Mouse (Mus musculus) midbrain, postnatal 0 days (tissue): ENCODE data around the gene Dscaml1. TPM values are rescaled to one million over a fixed set of nuclear protein-coding genes. Genes with fewer than 3 reads are reported as not detected.
A peak's percentile ranks its signal among the peaks of the same experiment; 100 is the strongest.
"Not testable (repeated sequence)": the region's sequence is repeated elsewhere in the genome, so short reads cannot be mapped to it uniquely, and the experiment has no call there.

Experiments used
- ATAC-seq: fragments of 200-750 bp; cut with Nextera tagmentation; 2 replicates; pipeline ENCODE4 v1.8.0; 2017; ENCODE audit warnings: moderate number of reproducible peaks, mild to moderate bottlenecking, moderate TSS enrichment, moderate library complexity; ENCODE audit not compliant: low FRiP score
- DNase-seq: peaks from one replicate; pipeline ENCODE4 v3.0.0-alpha.2; 2015; ENCODE audit warnings: low spot score
- H3K27ac ChIP-seq: fragments of 300-500 bp; sonication (generic); 2 replicates; pipeline ENCODE4 v1.5.1; 2014; ENCODE audit warnings: low read depth, mild to moderate bottlenecking, low read length, mixed read lengths
- H3K27me3 ChIP-seq: fragments of 300-500 bp; sonication (generic); 2 replicates; pipeline ENCODE4 v1.6.1; 2014; ENCODE audit warnings: low read length, control low read depth, mixed read lengths; ENCODE audit not compliant: insufficient read depth
- H3K36me3 ChIP-seq: fragments of 300-500 bp; sonication (generic); 2 replicates; pipeline ENCODE4 v1.6.1; 2014; ENCODE audit warnings: low read length, control low read depth, mixed read lengths; ENCODE audit not compliant: insufficient read depth
- H3K4me1 ChIP-seq: fragments of 300-500 bp; sonication (generic); 2 replicates; pipeline ENCODE4 v1.6.1; 2014; ENCODE audit warnings: mild to moderate bottlenecking, control low read depth, antibody characterized with exemption, low read length, mixed read lengths; ENCODE audit not compliant: insufficient read depth
- H3K4me2 ChIP-seq: fragments of 300-500 bp; sonication (generic); 2 replicates; pipeline ENCODE4 v1.6.1; 2014; ENCODE audit warnings: low read depth, mild to moderate bottlenecking, low read length, mixed read lengths; ENCODE audit not compliant: poor library complexity, severe bottlenecking
- H3K4me3 ChIP-seq: fragments of 300-500 bp; sonication (generic); 2 replicates; pipeline ENCODE4 v1.5.1; 2014; ENCODE audit warnings: low read depth, mild to moderate bottlenecking, low read length, moderate library complexity
- H3K9ac ChIP-seq: fragments of 300-500 bp; sonication (generic); replicated peaks from 2 replicates; pipeline ENCODE4 v1.6.1; 2014; ENCODE audit warnings: mild to moderate bottlenecking, low read length, moderate library complexity, mixed read lengths; ENCODE audit not compliant: poor library complexity, severe bottlenecking
- H3K9me3 ChIP-seq: fragments of 300-500 bp; sonication (generic); 2 replicates; pipeline ENCODE4 v1.6.1; 2016; ENCODE audit warnings: low read length, control low read depth
- CTCF ChIP-seq: IDR thresholded peaks from 2 replicates; pipeline ENCODE4 v1.5.1; 2016; ENCODE audit warnings: antibody characterized with exemption, mild to moderate bottlenecking
- WGBS: fragments of 180-500 bp; shearing (Covaris S2); extraction: QIAGEN DNeasy Blood & Tissue Kit; methylation state at CpG from one replicate; pipeline ENCODE4 v1.1.7; 2014; 5-methylcytosine and 5-hydroxymethylcytosine counted together
- polyA plus RNA-seq: library from polyadenylated mRNA; unstranded; fragments of >200 nt; fragmentation: Nextera tagmentation; extraction: Ambion mirVana; gene quantifications from 2 replicates; pipeline ENCODE4 v1.2.1, GENCODE M21; 2015
- total RNA-seq: library from RNA; depleted of rRNA; stranded (reverse); fragments of >200 nt; gene quantifications from 2 replicates; pipeline ENCODE4 v1.2.3, GENCODE M21; 2014

Dscaml1 gene
- total and polyA plus RNA-seq, 2 experiments from 2014 or later, result 14.6 to 42.1 TPM

DNA sequence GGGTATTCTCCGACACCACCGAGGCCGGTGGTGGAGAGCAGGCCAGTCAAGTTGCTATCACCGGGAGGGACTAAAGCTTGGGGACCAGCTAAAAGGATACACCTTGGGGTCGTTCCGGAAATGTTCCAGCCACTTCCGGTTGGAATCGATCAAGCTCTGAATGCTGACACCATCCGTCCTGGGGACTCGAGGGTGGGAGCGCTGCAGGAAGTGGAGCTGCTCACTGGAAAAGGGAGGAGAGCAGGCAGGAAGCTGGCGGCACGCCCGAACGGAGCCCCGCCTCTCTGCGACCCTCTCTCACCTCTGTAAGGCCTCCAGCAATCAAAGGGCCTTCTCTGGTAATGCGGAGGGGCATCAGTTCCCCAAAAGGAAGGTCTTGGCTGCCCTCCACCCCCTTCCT, 342.0 kb downstream of the Dscaml1 start:
- Histone ChIP-seq H3K9ac (no peak overlapping the region), H3K27ac (no peak overlapping the region), H3K4me1 (no peaks in the 10 kb centered on the region), H3K9me3 (no peaks in the 10 kb centered on the region), H3K4me2 (no peak overlapping the region), H3K36me3 (peaks cover 31% of the 10 kb centered on the region), H3K27me3 (no peaks in the 10 kb centered on the region), H3K4me3 (no peak overlapping the region)
- 86% methylated on average over 18 of the region's 18 CpGs for WGBS
- no peak for DNase-seq
- ATAC-seq, result no peak
- no peak for TF ChIP-seq CTCF

DNA sequence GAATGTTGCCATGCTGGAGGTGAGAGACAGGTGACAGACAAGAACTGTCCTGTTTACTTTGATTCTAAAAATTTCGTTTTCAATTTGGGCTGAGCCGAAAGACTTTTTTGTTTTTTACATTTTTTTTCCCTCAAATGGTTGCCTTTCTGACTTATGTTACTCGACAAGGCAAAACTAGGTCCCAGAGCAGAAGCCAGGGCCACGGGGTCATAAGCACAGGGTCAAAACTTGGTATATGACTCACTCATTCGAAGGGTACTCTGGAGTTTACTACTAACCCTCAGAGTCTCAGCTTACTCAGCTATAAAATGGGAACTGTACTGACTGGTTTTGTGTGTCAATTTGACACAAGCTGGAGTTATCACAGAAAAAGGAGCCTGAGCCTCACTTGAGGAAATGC, 343.2 kb downstream of the Dscaml1 start:
- Histone ChIP-seq H3K27me3 (no peaks in the 10 kb centered on the region), H3K4me1 (no peaks in the 10 kb centered on the region), H3K4me3 (no peak overlapping the region), H3K36me3 (peaks cover 43% of the 10 kb centered on the region), H3K9ac (0 out of 2 replicates have a peak overlapping the region, but pooled peaks have one; percentile 13), H3K27ac (no peak overlapping the region), H3K4me2 (no peak overlapping the region), H3K9me3 (no peaks in the 10 kb centered on the region)
- 94% methylated on average over 5 of the region's 5 CpGs for WGBS
- ATAC-seq (no peak), DNase-seq (no peak)
- no peak for TF ChIP-seq CTCF

DNA sequence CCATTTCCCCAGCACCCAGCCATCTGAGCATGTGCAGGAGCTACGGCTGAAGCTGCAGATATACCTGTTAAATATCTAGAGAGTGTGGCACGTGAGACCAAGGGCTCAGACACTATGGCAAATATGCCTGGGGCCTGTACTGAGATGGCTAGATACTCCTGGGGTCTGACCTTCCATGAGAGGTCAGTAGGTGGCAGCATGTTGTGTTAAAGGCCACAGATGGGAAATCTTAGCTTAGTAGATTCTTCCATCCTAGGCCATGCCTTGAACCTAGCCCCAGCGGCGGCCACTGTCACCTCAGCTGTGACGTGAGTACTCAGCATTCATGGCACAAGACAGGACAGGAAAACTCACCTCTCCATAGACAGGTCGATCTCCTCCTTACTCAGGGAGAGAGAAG, 347.7 kb downstream of the Dscaml1 start:
- no peak overlapping the region for H3K27ac ChIP-seq
- 86% methylated on average over 6 of the region's 6 CpGs for WGBS
- peak; percentile 3; the same call in 1 of the 2 replicates for TF ChIP-seq CTCF
- H3K9me3 ChIP-seq, result no peaks in the 10 kb centered on the region
- ATAC-seq (no peak), DNase-seq (no peak)
- no peak overlapping the region for H3K9ac ChIP-seq
- H3K4me1 ChIP-seq, result no peaks in the 10 kb centered on the region
- H3K27me3 ChIP-seq, result no peaks in the 10 kb centered on the region
- no peak overlapping the region for H3K4me3 ChIP-seq
- H3K36me3 ChIP-seq, result peaks cover 61% of the 10 kb centered on the region
- H3K4me2 ChIP-seq, result no peak overlapping the region

DNA sequence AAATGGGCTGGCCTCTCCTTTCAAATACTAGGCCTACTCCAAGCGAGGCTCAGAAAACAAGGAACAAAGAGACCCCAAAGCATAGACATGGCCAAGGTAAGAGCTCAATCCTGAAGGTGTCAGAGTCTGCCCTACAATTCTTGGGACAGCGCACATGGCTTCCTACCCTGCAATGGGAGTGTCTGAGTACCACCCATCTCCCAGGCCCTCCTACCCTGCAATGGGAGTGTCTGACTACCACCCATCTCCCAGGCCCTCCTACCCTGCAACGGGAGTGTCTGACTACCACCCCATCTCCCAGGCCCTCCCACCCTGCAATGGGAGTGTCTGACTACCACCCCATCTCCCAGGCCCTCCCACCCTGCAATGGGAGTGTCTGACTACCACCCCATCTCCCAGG, 349.7 kb downstream of the Dscaml1 start:
- peaks cover 54% of the 10 kb centered on the region for H3K36me3 ChIP-seq
- ATAC-seq, H3K4me1 ChIP-seq, DNase-seq, H3K9ac ChIP-seq, H3K27me3 ChIP-seq, H3K4me2 ChIP-seq, H3K4me3 ChIP-seq, H3K27ac ChIP-seq, H3K9me3 ChIP-seq: not testable (repeated sequence)
- WGBS, result 90% methylated on average over 3 of the region's 3 CpGs

DNA sequence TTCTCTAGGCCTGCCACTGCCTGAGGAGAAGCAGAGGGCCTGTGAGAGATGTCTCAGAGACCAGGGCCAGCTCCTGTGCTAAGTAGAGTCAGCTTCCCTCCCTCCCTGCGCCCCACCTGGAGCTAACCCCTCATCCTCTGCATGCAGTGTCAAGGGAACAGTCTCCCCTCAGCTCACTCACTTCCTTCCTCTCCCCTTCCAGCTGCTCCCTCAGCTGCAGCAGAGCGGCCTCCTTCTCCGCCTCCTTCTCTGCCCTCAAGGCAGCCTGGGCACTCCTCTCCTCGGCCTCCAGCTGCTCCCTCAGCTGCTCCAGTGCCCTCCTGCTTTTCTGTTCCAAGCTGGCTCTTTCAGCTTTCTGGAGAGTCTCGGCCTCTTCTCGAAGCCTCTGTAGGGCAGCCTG, 352.8 kb downstream of the Dscaml1 start:
- Histone ChIP-seq H3K4me3 (no peak overlapping the region), H3K27ac (no peak overlapping the region), H3K4me1 (no peaks in the 10 kb centered on the region), H3K27me3 (no peaks in the 10 kb centered on the region), H3K9me3 (no peaks in the 10 kb centered on the region), H3K4me2 (no peak overlapping the region), H3K36me3 (peaks cover 42% of the 10 kb centered on the region), H3K9ac (no peak overlapping the region)
- ATAC-seq (no peak), DNase-seq (no peak)
- WGBS, result 82% methylated on average over 6 of the region's 6 CpGs
- TF ChIP-seq CTCF, result no peak

DNA sequence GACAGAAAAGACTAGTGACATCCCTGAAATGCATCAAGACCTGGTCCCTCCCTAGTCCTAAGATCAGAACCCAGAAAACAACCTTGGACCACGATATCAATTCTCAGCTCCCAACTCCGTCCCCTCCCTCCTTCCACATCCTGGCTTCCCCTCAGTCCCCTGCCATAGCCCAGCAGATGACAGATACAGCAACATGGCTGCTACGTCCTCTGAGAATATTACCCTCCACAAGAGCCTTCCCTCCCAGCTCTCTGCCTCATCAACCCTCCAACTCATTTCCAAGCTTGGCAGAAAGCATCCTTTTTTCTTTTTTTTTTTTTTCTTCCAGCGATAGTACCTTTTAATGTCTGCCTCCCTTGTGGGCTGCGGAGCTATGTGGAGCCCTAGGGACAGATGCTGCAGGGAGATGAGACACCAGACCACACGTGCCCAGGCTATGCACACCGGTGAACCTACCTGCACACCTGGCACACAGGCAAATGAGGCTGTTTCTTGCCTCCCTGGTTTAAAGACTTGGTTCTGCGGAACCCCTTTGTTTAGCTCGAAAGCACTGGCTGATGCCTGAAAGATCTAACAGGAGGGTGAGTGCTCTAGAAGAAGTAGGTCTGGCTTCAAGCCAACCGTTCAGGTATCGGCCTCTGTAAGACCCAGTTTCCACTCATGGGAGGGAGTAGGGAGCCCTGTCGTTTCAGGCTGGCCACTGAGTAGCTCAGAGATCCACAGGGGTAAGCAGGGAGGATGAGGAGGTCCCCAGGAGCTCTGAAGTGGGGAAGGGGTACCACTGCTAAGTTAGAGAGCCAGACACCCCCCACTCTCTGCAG, 357.0 kb downstream of the Dscaml1 start:
- H3K4me2 ChIP-seq, result no peak overlapping the region
- peak overlapping the region; percentile 57; the same call in 1 of the 2 replicates for H3K27ac ChIP-seq
- H3K9me3 ChIP-seq, result no peaks in the 10 kb centered on the region
- peaks cover 22% of the 10 kb centered on the region for H3K36me3 ChIP-seq
- no peak for TF ChIP-seq CTCF
- H3K4me3 ChIP-seq, result no peak overlapping the region
- WGBS, result 71% methylated on average over 12 of the region's 12 CpGs
- no peak overlapping the region for H3K9ac ChIP-seq
- DNase-seq (peak; percentile 63), ATAC-seq (no peak)
- H3K27me3 ChIP-seq, result no peaks in the 10 kb centered on the region
- H3K4me1 ChIP-seq, result no peaks in the 10 kb centered on the region
